Mouse (Mus musculus) kidney, adult 8-10 months (tissue): ENCODE data around the gene Pla1a.
"Not testable (repeated sequence)": the region's sequence is repeated elsewhere in the genome, so short reads cannot be mapped to it uniquely, and the experiment has no call there.

Experiments
- DNase-seq, 2 experiments: peaks; one replicate each; pipeline ENCODE4 v3.0.0; 2022

The Pla1a gene

GRCm38 (mm10) chr16:38458600-38459280 is 25.8 kb upstream of the Pla1a start:
- DNase-seq, result no peak

DNA sequence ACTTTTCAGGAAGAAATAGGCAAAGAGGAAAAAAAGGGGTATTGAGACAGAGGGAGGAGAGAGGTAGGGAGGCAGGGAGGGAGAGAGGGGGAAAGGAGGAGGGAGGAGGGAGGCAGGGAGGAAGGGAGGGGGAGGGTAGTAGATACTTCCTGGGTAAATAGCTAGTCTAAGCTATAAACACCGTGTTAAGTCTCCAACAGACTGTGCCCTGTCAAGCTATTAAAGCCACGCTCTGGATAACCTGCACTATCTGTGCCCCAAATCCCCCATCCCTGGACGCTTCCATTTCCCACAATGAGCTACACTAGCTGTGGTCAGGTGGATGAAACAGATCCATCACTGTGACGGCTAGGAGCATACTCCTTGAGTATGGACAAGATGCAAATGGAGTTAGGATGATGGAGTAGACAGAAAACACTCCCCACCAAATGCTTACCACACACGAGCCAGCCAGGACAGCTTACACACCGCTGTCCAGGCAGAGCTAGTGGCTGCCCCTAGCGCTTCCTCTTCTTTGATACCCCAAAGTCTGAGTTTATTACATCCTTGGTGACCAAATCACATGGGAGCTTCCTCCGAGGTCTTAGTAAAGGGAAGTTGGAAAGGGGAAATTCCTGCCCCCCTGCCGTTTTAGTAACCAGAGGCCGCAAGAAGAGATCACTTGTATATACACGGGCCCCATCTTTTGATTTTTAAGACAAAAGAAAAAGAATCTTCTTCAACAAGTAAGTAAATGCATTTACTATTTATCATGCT is 24.0 kb upstream of the Pla1a start:
- no peak for DNase-seq

DNA sequence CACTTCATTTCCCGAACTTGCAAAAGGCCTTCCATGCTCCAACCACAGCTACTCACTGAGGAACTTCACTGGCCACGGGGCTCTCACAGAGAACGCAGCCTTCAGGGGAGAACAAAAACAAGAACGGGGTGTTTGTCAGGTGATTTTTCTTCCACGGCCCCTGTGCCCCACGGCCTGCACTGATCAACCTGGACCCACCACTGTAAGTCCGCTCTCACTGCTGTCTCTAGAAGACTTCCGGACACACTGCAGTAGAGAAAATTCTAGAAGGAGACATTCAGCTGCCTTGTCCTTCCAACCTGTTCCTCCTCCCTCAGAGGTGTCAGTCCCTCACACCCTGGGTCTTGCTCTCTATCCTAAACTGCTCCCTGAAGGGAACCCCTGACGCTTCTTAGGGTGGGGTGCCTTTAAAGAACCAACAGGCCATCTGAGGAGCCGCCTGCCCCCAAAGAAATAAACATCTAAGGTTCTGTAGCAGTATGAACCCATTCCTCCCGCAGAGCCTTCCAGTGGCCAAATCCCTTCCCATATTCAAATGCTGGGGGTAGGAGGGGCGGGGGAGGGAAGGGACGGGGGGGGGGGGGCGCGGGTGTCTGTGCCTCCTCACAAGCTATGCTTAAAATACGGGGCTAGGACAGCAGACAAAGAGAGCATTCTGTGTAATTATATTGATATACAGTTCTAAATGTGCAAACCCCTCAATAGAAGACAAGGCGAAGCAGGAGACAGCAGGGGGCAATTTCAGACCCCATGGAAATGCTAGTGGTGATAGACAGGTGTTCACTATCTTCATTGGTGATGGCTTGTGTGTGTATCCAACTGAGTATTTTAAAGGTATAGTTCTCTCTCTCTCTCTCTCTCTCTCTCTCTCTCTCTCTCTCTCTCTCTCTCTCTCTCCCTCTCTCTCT is 22.8 kb upstream of the Pla1a start, which contains the start of gene Cd80:
Gene Cd80, plus strand, starts transcription at position 51 of the 908 bp plus-strand sequence.
- no peak for DNase-seq

GRCm38 (mm10) chr16:38454533-38455254 is 21.7 kb upstream of the Pla1a start:
- DNase-seq, result no peak

DNA sequence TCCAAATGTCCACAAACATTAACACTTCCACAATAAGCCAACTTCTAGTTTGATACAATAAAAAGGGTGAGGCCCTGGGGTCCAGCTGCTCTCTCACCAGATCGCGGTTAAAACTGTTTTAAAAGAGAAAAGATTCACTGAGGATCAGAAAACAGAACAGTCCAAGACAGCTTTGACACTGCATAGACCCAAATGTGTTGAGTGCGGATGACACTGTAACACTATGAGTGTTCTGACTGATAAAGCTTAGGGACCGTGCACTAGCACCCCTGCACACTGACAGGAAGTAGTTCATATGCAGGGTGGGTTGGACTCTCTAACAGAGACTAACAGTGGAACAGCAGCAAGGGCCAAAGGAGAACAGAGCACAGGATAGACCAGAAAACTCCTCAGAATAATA is 21.0 kb upstream of the Pla1a start:
- DNase-seq, result no peak

DNA sequence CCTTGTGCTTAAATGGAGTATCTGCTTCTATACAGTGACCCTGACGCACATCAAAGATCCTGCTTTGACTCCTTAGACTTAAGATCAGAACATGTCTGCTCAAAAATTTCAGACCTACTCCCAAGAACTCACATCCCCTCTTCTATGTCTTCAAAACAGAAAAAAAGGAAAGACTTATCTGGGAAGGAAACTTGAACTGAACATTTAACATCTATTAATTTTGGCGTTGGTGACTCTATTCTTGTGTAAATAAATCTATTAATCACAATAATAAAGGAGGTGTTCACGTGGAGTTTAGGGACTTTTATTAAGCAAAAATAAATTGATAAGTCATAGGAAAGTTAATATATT is 20.2 kb upstream of the Pla1a start:
- DNase-seq, result no peak

DNA sequence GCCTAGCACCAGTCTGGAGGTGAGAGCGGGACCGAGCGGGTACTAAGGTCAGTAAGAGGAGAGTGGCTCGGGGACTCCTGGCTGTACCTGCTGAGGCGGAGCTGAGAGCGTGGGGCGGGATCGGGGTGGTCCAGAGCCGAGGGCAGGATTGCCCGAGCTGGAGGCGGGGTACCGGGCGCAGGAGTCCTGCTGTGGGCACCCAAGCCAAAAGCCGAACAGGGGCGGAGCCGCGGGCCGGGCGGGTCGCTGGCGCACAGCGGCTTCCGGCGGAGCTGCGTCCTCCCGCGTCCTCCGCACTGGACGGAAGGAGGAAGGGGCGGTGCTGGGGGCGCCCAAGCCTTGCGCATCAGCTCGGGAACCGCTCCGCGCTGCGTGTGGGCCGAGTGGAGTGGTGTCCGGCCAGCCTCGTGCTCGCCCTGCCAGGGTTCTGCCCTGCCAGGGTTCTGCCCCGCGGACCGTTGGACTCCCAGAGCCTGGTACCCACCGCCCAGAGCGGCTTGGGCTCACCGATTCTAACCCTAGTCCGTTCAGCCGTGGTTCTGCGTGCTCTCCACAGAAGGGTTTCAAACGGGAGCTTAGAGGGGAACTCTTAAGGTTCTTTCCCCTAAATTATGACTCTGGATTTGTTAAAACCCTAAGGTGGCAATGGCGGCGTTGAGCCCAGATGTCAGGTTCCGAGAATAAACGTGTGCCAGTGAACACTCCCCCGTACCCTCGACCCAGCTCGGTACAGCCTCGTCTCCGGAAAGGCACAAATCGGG is 19.7 kb upstream of the Pla1a start, which contains the start of gene Adprh:
Gene Adprh, minus strand, starts transcription at position 262 of the 761 bp plus-strand sequence.
- peak; percentile 96 to 97 for DNase-seq

DNA sequence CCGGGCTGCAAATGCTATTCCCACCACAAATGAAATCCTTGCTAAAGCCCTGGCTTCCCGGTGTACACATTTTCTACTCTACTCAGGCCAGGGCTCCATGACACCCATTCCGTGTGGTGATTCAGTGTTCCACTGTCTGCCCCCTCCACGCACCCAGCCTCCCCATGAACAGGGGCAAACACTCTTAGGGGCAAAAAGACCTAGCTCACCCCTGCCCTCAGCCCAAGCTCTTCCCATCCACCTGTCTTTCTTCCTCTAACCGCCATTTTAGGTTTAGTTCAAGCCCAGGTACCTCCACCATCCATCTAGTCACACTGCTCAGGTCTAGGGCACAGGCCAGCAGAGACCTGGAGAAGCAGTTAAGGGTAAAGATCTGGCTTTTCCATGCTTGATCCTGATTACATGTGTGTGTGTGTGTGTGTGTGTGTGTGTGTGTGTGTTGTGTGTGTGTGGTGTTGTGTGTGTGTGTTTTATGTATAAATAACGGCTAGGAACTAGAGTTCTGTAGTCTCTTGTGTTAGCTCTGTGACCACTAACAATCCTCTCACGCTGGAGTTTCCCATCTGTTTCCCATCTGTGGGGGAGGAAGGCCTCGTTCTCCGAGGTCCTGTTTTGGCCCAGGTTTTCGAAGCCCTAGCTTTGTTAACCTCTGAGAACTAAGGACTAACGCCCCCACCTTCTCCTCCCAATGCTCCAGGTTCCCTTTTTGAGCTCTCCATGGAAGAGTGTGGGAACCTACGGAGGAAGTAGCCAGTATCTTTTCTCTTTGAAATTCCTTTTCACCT is 18.7 kb upstream of the Pla1a start:
- DNase-seq, result peak in 1 of 2 experiments; percentile 16

- no peak for DNase-seq
Measured at GRCm38 (mm10) chr16:38450707-38451106, 17.8 kb upstream of the Pla1a start.

- no peak for DNase-seq
Measured at GRCm38 (mm10) chr16:38448458-38448857, 15.5 kb upstream of the Pla1a start.

GRCm38 (mm10) chr16:38447366-38447765 is 14.4 kb upstream of the Pla1a start:
- no peak for DNase-seq

DNA sequence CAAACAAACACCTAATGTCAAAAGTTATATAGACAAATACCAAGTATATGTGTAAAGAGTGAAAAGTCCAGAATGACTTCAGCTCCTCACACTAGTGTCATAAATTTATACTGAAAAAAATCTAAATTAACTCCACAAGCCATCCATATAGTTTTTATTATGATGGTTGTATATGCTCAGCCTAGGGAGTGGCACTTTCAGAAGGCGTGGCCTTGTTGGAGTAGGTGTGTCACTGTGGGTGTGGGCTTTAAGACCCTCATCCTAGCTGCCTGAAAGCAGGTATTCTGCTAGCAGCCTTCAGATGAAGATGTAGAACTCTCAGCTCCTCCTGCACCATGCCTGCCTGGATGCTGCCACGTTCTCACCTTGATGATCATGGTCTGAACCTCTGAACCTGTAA is 13.2 kb upstream of the Pla1a start:
- DNase-seq, result not testable (repeated sequence)

GRCm38 (mm10) chr16:38445576-38445975 is 12.6 kb upstream of the Pla1a start:
- no peak for DNase-seq

DNA sequence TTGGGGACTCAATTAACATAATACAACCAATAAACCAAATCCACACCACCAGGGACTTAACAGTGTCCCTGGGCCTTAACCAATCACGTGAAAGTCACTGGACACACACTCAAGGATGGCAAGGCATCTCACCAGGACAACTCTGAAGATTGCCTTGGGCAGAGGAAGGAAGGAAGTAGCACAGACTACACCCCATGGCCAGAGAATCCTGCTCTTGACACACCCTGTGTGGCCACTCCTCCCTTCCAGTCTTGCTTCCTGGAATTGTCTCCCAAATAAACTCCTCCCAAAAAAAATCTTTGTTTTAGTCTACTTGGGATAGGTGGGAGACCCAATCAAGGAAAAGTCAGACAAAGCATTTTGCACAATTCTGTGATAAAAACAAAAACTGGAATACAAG is 12.1 kb upstream of the Pla1a start:
- no peak for DNase-seq

DNA sequence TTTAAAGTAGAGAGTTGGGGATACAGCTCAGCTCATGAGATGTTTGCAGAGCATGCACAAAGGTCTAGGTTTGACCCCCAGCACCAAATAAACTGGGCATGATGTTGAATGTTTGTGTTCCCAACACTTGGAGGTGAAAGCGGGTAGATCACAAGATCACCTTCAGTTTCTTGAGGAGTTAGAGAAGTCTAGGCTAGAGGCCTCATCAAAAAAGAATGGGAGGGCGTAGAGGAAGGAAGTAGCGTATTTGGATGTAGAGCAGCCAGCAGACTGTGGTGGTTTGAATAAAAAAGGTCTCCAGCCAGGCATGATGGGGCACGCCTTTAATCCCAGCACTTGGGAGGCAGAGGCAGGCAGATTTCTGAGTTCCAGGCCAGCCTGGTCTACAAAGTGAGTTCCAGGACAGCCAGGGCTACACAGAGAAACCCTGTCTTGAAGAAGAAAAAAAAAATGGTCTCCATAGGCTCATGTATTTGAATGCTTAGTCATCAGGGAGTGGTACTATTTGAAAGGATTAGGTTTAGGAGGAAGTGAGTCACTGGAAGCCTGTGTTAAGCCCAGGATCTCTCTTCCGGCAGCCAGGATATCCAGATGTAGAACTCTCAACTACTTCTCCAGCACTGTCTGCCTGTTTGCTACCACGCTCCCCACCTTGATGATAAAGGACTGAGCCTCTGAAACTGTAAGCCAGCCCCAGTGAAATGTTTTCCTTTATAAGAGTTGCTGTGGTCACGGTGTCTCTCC is 10.9 kb upstream of the Pla1a start:
- DNase-seq, result no peak

- no peak for DNase-seq
Measured at GRCm38 (mm10) chr16:38442216-38442615, 9.3 kb upstream of the Pla1a start.

DNA sequence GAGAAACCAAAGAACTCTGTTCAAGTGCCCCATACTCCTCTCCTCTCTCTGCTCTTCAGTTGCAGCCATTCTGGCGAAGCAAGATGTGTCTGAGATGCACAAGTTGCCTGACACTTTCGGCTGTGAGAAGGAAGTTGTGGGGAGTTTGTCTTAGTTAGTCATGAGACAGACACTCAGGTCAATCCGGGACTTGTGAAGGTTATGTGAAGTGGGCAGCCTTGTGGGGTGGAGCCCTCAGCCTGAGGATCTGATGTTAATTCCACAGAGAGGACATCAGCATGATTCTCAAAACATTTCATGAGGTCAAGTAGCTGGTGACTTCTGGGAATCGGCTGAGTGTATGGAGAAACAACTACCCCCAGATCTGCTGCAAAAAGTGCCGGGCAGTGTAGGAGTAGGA is 8.7 kb upstream of the Pla1a start:
- DNase-seq, result no peak

- DNase-seq, result no peak
Measured at GRCm38 (mm10) chr16:38440403-38440802, 7.5 kb upstream of the Pla1a start.

DNA sequence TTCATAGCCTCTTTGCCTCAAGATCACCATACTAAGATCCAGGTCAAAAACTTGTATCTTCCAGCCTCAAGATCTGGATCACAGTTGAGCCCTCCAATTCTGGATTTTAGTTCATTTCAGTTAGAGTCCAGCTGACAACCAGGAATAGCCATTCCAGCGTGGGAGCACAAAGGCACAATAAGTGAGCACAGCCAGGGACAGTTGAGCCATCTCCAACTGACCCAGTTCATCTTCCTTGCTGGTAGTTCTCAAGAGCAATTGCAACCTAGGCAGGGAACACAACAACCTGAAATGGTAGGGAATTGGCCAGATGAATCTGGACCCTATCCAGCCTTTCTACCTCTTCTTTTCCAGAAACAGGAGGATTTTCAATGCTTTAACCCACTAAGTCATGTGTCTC is 6.2 kb upstream of the Pla1a start:
- no peak for DNase-seq

DNA sequence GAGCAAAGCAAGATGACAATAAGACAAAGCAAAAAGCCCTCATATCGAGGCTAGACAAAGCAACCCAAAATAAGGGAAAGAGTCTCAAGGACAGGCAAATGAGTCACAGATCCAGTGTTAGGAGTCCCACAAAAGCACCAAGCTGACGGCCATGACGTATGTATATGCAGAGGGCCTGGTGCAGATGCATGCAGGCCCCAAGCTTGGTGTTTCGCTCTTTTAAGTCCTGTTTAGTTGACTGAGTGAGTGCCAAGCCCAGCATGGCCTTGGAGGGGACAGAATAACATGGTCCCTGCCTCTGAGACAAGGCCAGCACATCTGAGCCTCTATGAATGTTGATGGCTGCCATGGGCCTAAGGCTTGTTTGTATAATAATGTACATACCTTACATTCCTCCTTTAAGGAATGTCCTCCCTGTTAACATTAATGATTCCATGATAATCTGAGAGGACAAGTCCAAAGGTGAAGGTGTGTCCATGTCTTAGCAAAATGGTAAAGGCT is 1.4 kb upstream of the Pla1a start:
- no peak for DNase-seq
